In genomic region chr6:115275116-115275815, GRCm38 (mm10) we compare ENCODE assay signal across 27 mouse cellular contexts. TPM values are rescaled to one million over a fixed set of nuclear protein-coding genes. Genes with fewer than 3 reads are reported as not detected.
DNase-seq lines count a peak whose midpoint lies in the region; ATAC-seq lines count a peak whose summit lies in the region.
"Had no signal": no experiment of that assay in that cellular context is flagged by ENCODE, and none has a peak within 500 bp of the region (broad histone marks: within the 10 kb centered on the region; RNA-seq: fewer than 3 reads in every experiment).

No protein-coding gene starts in this region.

- H3K9me3 ChIP-seq in lung, embryonic 15.5 days = no peaks in the 10 kb centered on the region
- H3K9me3 ChIP-seq: forebrain, embryonic 10.5 days; forebrain, embryonic 13.5 days; hindbrain, embryonic 10.5 days; hindbrain, embryonic 13.5 days; intestine, embryonic 15.5 days had no signal

- no peaks in the 10 kb centered on the region for H3K36me3 ChIP-seq in lung, embryonic 15.5 days
- H3K36me3 ChIP-seq: forebrain, embryonic 10.5 days; hindbrain, embryonic 10.5 days; intestine, embryonic 15.5 days had no signal

- peaks cover 20% of the 10 kb centered on the region for H3K4me1 ChIP-seq in lung, embryonic 15.5 days

- 80% methylated on average over 10 of the region's 10 CpGs for WGBS in lung, embryonic 15.5 days

- H3K27ac ChIP-seq in lung, embryonic 15.5 days = 0 out of 2 replicates have a peak overlapping the region, but pooled peaks have one; percentile 2
- H3K27ac ChIP-seq: forebrain, embryonic 10.5 days; forebrain, embryonic 13.5 days; hindbrain, embryonic 10.5 days; hindbrain, embryonic 13.5 days; intestine, embryonic 15.5 days had no signal

- peak; percentile 34 to 47 for DNase-seq in cerebellum, adult 18-20 months
- no peak for DNase-seq in cerebellum, postnatal 10 days
- peak; percentile 42 for DNase-seq in cerebellum, adult 9-11 months
- DNase-seq in cerebellum, adult 11 months = no peak
- DNase-seq in lung, postnatal 25 days (ENCODE audit: low spot score) = no peak
- DNase-seq in brain, adult 2 months (ENCODE audit: low read depth, low spot score) = peak; percentile 64
- no peak for DNase-seq in adipocyte (ENCODE audit: low spot score)
- DNase-seq: adrenal gland, adult 8-10 months; adrenal gland, postnatal 25 days; gastrocnemius, postnatal 10 days; gastrocnemius, postnatal 36 days; kidney, adult 11 months had no signal

- H3K27me3 ChIP-seq in lung, embryonic 15.5 days = no peaks in the 10 kb centered on the region
- H3K27me3 ChIP-seq: forebrain, embryonic 13.5 days; hindbrain, embryonic 13.5 days; intestine, embryonic 15.5 days had no signal

- no peak for ATAC-seq in lung, embryonic 15.5 days (ENCODE audit: borderline replicate concordance, extremely low read depth, low FRiP score, low TSS enrichment)
- ATAC-seq: CD4-positive, CD25-positive, alpha-beta regulatory T cell, adult 4 months; forebrain, embryonic 13.5 days; forebrain, embryonic 16.5 days; hindbrain, embryonic 16.5 days; intestine, embryonic 15.5 days had no signal

- no peak overlapping the region for H3K4me2 ChIP-seq in lung, embryonic 15.5 days
- H3K4me2 ChIP-seq: forebrain, embryonic 13.5 days; heart, embryonic 11.5 days; hindbrain, embryonic 13.5 days; intestine, embryonic 15.5 days had no signal

- no peak overlapping the region for H3K4me3 ChIP-seq in lung, embryonic 15.5 days
- H3K4me3 ChIP-seq: forebrain, embryonic 10.5 days; forebrain, embryonic 13.5 days; hindbrain, embryonic 10.5 days; hindbrain, embryonic 13.5 days; intestine, embryonic 15.5 days had no signal

- no peak overlapping the region for H3K9ac ChIP-seq in lung, embryonic 15.5 days
- H3K9ac ChIP-seq: forebrain, embryonic 13.5 days; hindbrain, embryonic 13.5 days; intestine, embryonic 15.5 days had no signal

RNA-seq across cellular contexts. Expression of gene Timp4, which starts 23.3 kb away (rescaled TPM):
- 2.4 and 2.7 TPM in 2 replicates for polyA plus RNA-seq in lung, embryonic 15.5 days (2015; fragmentation: Nextera tagmentation; extraction: Ambion mirVana)

RNA-seq across cellular contexts. Expression of gene Gm17482, which starts 48.1 kb away (rescaled TPM):
- not detected in 2 replicates for polyA plus RNA-seq in lung, embryonic 15.5 days (2015; fragmentation: Nextera tagmentation; extraction: Ambion mirVana)
- polyA plus RNA-seq: C2C12; CD4-positive, CD25-positive, alpha-beta regulatory T cell, adult 4 months; embryonic facial prominence, embryonic 11.5 days; embryonic facial prominence, embryonic 14.5 days; forebrain, embryonic 10.5 days; forebrain, embryonic 13.5 days; forebrain, embryonic 16.5 days; heart, embryonic 11.5 days; heart, embryonic 14.5 days; heart, postnatal 0 days; hindbrain, embryonic 10.5 days; hindbrain, embryonic 13.5 days; hindbrain, embryonic 16.5 days; intestine, embryonic 15.5 days had no signal

Comparison
In these comparisons a context has a peak if more than half of its experiments do, and no peak if none do; other contexts are left out.
1. DNase-seq: peak in cerebellum, adult 18-20 months (2 of 2), cerebellum, adult 9-11 months (single experiment) and brain, adult 2 months (single experiment); none in cerebellum, postnatal 10 days (0 of 2), cerebellum, adult 11 months (single experiment), lung, postnatal 25 days (single experiment) and adipocyte (single experiment).